Mouse (Mus musculus) macrophage (primary cell): ENCODE measurements around the gene Acp6. TPM values are rescaled to one million over a fixed set of nuclear protein-coding genes. Genes with fewer than 3 reads are reported as not detected.

ENCODE experiments used
- H3K27ac ChIP-seq: fragments of 350-480 bp; formaldehyde crosslinking; 2 replicates; pipeline ENCODE4 v1.9.0; 2021
- H3K36me3 ChIP-seq: fragments of 350-480 bp; formaldehyde crosslinking; 2 replicates; pipeline ENCODE4 v1.9.0; 2021; ENCODE audit errors: inconsistent target
- H3K4me3 ChIP-seq: fragments of 350-480 bp; formaldehyde crosslinking; 2 replicates; pipeline ENCODE4 v1.9.0; 2021; ENCODE audit errors: inconsistent target
- H3K79me2 ChIP-seq: fragments of 350-480 bp; formaldehyde crosslinking; 2 replicates; pipeline ENCODE4 v1.9.0; 2021; ENCODE audit errors: inconsistent target
- WGBS: methylation state at CpG from one replicate; pipeline ENCODE4 v1.1.7; 2026; ENCODE audit warnings: inconsistent platforms; ENCODE audit not compliant: missing documents; 5-methylcytosine and 5-hydroxymethylcytosine counted together
- polyA plus RNA-seq: library from polyadenylated mRNA; stranded (reverse); fragments of 250-400 nt; gene quantifications from 3 replicates; pipeline ENCODE4 v1.2.4, GENCODE M21; 2018; ENCODE audit warnings: inconsistent platforms

Acp6 gene
- polyA plus RNA-seq, 1 experiment from 2014 or later = 14.7 TPM

GRCm38 (mm10) chr3:97164477-97164876 lies 5.9 kb downstream of the Acp6 start:
- WGBS = 87% methylated on average over 4 of the region's 4 CpGs
- Histone ChIP-seq H3K4me3 (no peak overlapping the region), H3K27ac (no peak overlapping the region), H3K36me3 (no peaks in the 10 kb centered on the region), H3K79me2 (peaks cover 15% of the 10 kb centered on the region; the same call in 1 of the 2 replicates)

- H3K4me3 ChIP-seq = no peak overlapping the region
- 68% methylated on average over 4 of the region's 4 CpGs for WGBS
- H3K27ac ChIP-seq = no peak overlapping the region
- no peaks in the 10 kb centered on the region for H3K79me2 ChIP-seq
- H3K36me3 ChIP-seq = no peaks in the 10 kb centered on the region
Observed at GRCm38 (mm10) chr3:97167126-97167525, 8.5 kb downstream of the Acp6 start.

DNA sequence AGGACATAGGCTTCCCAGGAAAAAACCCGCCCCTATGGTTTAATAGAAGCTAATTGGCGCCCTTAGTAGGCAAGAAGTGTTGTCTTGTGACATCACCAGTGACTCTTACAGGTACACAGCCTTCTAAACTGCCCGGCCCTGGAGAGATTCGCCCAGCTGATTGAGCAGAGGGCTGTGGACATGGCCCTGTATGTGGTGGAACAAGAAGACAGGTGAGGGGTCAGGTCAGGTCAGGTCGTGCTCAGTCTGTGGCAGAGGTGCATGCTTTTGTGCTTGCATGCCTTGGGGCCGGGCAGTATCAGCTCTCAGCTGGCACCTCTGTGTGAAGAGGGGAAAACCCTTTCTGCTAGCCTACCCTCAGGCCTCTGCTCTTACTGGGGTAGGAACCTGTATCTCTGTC lies 13.0 kb downstream of the Acp6 start:
- no peaks in the 10 kb centered on the region for H3K79me2 ChIP-seq
- no peaks in the 10 kb centered on the region for H3K36me3 ChIP-seq
- 91% methylated on average over 6 of the region's 6 CpGs for WGBS
- H3K27ac ChIP-seq = no peak overlapping the region
- H3K4me3 ChIP-seq = no peak overlapping the region

DNA sequence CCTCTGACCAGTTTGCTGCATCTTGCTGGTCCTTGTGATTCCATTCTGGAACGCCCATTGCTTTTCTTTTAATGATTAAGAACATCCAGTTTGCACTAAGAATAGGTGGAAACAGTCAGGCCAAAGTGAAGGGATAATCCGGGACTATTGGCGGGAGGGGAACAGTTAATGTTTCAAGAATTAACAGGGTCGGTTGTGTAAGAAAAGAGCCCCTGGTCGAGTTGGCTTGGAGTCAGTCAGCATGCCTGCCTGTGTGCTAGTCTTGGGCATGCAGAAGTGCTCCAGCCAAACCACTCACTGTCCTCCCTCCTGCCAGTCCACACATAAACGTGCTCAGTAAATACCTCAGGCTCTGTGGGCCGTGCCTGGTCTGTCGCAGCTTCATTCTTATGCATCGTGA lies 13.7 kb downstream of the Acp6 start:
- Histone ChIP-seq H3K27ac (no peak overlapping the region), H3K79me2 (no peaks in the 10 kb centered on the region), H3K4me3 (no peak overlapping the region), H3K36me3 (no peaks in the 10 kb centered on the region)
- 86% methylated on average over 9 of the region's 9 CpGs for WGBS

DNA sequence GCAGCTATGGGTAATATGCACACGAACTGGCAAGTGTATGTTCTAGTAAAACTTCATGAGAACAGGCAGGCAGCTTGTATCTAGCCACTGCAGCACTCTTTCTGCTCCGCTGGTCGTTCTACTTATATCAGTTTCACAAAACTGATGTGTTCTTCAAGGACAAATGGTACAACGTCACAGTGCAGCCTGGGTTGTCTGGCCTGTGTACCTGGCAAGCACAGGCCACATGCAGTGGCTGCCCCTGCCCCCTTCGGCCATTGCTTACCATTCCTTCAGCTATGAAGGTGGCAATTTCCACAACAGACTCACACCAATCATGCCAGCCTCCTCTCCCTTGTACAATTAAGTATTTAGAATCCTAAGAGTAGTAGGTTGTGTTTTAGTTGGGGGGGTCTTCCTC lies 14.1 kb downstream of the Acp6 start:
- no peaks in the 10 kb centered on the region for H3K79me2 ChIP-seq
- no peak overlapping the region for H3K4me3 ChIP-seq
- H3K36me3 ChIP-seq = no peaks in the 10 kb centered on the region
- 98% methylated on average over 5 of the region's 5 CpGs for WGBS
- H3K27ac ChIP-seq = no peak overlapping the region

DNA sequence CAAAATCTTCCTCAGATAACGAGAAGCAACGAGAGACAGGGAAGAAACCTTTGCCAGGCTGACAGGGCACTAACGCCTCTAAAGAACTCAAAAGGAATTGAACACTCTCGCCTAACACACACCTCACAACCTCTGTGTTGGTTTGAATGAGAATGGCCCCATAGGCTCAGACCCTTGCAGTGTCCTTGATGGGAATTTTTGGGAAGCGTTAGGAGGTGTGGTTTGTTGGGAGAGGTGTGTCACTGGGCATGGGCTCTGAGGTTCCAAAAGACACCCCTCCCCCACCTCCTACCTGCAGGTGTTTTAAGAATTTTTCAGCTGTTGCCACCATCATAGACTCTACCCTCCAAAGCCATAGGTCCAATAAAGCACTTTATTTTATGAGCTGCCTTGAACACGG lies 20.3 kb downstream of the Acp6 start:
- Histone ChIP-seq H3K36me3 (no peaks in the 10 kb centered on the region), H3K27ac (no peak overlapping the region), H3K79me2 (no peaks in the 10 kb centered on the region), H3K4me3 (no peak overlapping the region)
- 80% methylated on average over 6 of the region's 6 CpGs for WGBS

- Histone ChIP-seq H3K27ac (no peak overlapping the region), H3K79me2 (no peaks in the 10 kb centered on the region), H3K4me3 (no peak overlapping the region), H3K36me3 (no peaks in the 10 kb centered on the region)
- 35% methylated on average over 6 of the region's 6 CpGs for WGBS
Observed at GRCm38 (mm10) chr3:97180527-97180926, 21.9 kb downstream of the Acp6 start.

DNA sequence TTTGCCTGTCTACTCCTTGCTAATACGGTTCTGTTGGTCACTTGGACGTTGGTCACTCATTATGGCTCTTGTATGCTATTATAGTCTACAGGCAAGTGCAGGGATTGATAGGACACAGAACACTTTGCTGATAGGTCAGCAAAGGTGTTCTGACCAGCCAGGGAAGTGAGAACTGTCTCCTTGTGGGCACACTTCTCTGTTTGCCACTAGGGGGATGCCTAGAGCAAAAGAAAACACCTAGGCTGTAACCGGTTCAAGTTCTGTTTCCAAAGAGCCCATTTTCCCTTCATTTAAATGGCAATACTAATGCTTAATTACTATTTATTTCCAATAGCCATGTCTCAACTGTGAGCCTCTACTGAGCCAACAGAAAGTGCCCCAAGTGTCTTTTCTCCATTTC lies 25.2 kb downstream of the Acp6 start:
- Histone ChIP-seq H3K79me2 (no peaks in the 10 kb centered on the region), H3K36me3 (no peaks in the 10 kb centered on the region), H3K27ac (no peak overlapping the region), H3K4me3 (no peak overlapping the region)
- 42% methylated on average over 3 of the region's 3 CpGs for WGBS

DNA sequence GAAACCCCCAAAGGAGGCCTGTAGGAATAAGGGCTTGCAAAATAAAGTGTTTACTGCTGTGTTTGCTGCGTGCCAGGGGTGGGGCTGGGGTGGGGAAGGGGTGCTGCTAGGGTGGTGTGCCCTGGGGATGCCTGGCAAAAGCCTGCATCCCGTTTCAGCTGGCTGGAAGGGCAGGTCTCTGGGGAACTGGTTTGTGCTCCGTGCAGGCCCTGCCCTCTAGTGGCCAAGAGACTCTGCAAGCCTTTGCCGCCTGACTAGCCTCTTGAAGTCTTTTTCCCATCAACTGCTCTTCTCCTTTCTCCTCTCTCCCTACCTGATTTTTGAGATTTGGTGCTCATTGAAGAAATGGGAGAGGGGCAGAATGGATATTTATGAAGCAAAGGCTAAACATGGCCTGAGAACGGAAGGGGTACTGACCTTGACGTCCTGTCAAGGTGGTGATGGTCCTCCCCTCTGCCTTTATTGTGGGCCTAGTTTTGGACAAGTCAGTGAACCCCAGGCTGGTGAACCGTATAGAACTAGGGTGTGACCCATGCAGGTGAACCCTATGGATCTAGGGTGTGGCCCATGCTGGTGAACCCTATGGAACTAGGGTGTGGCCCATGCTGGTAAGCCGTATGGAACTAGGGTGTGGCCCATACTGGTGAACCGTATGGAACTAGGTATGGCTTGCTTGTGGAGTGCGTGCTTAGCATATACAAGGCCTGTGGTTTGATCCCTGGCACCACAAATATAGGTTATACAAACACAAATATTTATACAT lies 26.7 kb downstream of the Acp6 start:
- H3K27ac ChIP-seq = no peak overlapping the region
- 44% methylated on average over 8 of the region's 10 CpGs for WGBS
- no peaks in the 10 kb centered on the region for H3K79me2 ChIP-seq
- no peaks in the 10 kb centered on the region for H3K36me3 ChIP-seq
- no peak overlapping the region for H3K4me3 ChIP-seq

DNA sequence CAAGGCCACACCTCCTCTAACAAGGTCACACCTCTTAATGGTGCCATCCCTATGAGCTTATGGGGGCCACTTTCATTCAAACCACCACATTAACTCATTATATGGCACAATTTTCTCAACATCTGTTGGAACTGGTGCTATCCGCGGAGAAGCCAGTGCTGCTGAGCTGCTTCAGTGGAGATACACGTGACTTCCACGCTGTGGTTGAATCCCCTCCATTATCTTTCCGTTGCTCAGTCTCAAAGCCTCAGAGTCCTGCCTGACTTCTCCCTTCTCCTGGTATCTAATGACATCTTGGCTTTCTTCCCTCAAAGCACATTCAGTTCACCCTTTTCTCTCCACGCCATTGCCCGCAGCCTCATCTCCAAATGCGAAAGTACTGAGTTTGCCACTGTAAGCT lies 38.0 kb downstream of the Acp6 start:
- WGBS = 93% methylated on average over 8 of the region's 8 CpGs
- Histone ChIP-seq H3K36me3 (no peaks in the 10 kb centered on the region), H3K27ac (no peak overlapping the region), H3K79me2 (no peaks in the 10 kb centered on the region), H3K4me3 (no peak overlapping the region)

- Histone ChIP-seq H3K36me3 (no peaks in the 10 kb centered on the region), H3K27ac (no peak overlapping the region), H3K79me2 (no peaks in the 10 kb centered on the region), H3K4me3 (no peak overlapping the region)
- WGBS = 79% methylated on average over 4 of the region's 4 CpGs
Observed at GRCm38 (mm10) chr3:97199261-97199660, 40.7 kb downstream of the Acp6 start.

GRCm38 (mm10) chr3:97201943-97202342 lies 43.4 kb downstream of the Acp6 start:
- no peak overlapping the region for H3K27ac ChIP-seq
- no peaks in the 10 kb centered on the region for H3K79me2 ChIP-seq
- no peak overlapping the region for H3K4me3 ChIP-seq
- 73% methylated on average over 5 of the region's 5 CpGs for WGBS
- peaks cover 11% of the 10 kb centered on the region; the same call in 1 of the 2 replicates for H3K36me3 ChIP-seq

- no peaks in the 10 kb centered on the region for H3K79me2 ChIP-seq
- peak overlapping the region; percentile 28 for H3K27ac ChIP-seq
- WGBS = 5% methylated on average over 13 of the region's 14 CpGs
- no peak overlapping the region; the same call in 1 of the 2 replicates for H3K4me3 ChIP-seq
- peaks cover 11% of the 10 kb centered on the region; the same call in 1 of the 2 replicates for H3K36me3 ChIP-seq
Observed at GRCm38 (mm10) chr3:97203880-97204279, 45.3 kb downstream of the Acp6 start.

DNA sequence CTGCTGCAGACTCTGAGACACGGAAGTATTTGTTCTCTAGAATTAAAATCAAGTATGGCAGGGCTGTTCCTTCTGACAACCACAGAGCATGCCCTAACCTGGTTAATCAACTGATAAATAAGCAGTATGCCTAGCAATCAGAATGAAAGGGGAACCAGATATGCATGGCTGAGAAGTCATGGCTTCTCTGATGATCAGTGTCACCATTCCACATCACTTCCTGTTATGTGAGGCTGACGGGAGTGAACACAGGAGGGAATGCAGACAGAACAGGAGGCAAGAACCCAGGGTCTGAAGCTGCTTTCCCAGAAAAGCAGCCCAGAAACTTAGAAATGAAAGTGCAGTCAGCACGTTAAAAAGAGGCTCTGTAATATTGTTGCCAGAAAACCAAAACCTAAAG lies 47.9 kb downstream of the Acp6 start:
- Histone ChIP-seq H3K36me3 (peaks cover 26% of the 10 kb centered on the region; the same call in 1 of the 2 replicates), H3K4me3 (no peak overlapping the region), H3K27ac (no peak overlapping the region), H3K79me2 (no peaks in the 10 kb centered on the region)
- WGBS = 54% methylated on average over 3 of the region's 3 CpGs

DNA sequence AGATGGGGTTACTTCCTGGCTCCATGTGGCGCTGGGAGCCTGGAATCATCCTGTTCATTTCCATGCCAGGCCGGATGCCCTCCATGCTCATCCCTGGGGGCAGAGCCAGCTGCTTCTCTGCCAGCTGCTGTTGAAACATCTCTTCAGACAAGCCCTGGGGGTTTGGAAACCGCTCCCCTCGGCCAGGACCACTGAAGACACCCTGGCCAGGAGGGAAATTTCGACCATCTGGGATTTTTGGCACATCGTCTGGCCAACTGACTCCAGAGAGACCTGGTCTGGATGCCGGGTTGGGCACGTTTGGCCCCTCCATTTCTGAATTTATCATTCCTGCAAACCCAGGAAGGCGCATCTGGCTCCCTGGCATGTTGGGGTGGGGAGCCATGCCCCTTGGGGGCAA lies 50.8 kb downstream of the Acp6 start:
- no peak overlapping the region for H3K27ac ChIP-seq
- 92% methylated on average over 9 of the region's 9 CpGs for WGBS
- no peak overlapping the region for H3K4me3 ChIP-seq
- H3K79me2 ChIP-seq = no peaks in the 10 kb centered on the region
- H3K36me3 ChIP-seq = peaks cover 35% of the 10 kb centered on the region; the same call in 1 of the 2 replicates

DNA sequence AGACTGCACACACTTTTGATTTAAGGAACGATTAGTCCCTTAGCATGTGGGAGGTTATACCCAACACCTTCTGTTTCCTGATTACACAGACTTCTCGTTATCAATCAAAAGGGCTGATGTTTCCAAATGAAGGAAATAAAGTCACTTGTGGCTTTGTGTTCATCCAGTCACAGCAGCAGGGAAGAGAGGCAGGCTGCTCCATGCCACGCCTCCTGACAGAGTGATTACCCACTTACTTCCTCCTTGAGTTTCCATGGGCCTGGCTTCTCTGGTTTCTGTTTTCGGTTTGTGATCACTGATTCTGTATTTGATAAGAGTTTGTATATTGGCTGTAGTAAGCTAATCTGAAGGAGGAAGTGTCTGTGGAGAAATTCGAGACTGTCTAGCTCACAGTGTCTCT lies 52.6 kb downstream of the Acp6 start:
- 1% methylated on average over 5 of the region's 5 CpGs for WGBS
- H3K4me3 ChIP-seq = no peak overlapping the region
- H3K36me3 ChIP-seq = peaks cover 38% of the 10 kb centered on the region; the same call in 1 of the 2 replicates
- no peaks in the 10 kb centered on the region for H3K79me2 ChIP-seq
- peak overlapping the region; percentile 40 for H3K27ac ChIP-seq
